Comparison of ENCODE assay signal across 22 mouse cellular contexts in the genomic region with DNA sequence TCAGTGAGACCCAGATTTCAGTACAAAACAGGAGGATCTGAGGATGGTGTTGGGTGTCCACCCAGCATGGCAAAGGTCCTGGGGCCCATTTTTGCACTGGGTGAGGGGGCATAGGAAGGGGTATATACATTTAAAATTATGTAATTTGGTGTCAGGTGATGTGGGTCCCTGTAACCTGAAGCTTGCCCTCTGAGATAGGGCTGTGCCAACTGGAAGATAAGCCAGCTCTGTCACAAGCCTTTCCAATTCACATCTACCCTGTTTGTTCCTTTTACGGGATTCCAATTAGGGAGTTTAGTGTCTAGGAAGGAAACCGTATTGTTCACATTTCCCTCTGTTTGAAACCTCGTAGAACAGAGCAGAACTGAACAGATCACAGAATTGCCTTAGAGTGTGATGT. TPM values are rescaled to one million over a fixed set of nuclear protein-coding genes. Genes with fewer than 3 reads are reported as not detected.
DNase-seq lines count a peak whose midpoint lies in the region; ATAC-seq and TF ChIP-seq lines count a peak whose summit lies in the region.
"Had no signal": no experiment of that assay in that cellular context is flagged by ENCODE, and none has a peak within 500 bp of the region (broad histone marks: within the 10 kb centered on the region; RNA-seq: fewer than 3 reads in every experiment).

No protein-coding gene starts in this region.

- peak overlapping the region; percentile 23; the same call in 1 of the 2 replicates for H3K27ac ChIP-seq in heart, embryonic 16.5 days (ENCODE audit: low read length)
- H3K27ac ChIP-seq in heart, embryonic 11.5 days (ENCODE audit: low read depth, low read length), result no peak overlapping the region
- peak overlapping the region; percentile 54; the same call in 1 of the 2 replicates for H3K27ac ChIP-seq in liver, embryonic 13.5 days
- H3K27ac ChIP-seq in liver, embryonic 12.5 days, result no peak overlapping the region; the same call in 1 of the 2 replicates
- no peak overlapping the region for H3K27ac ChIP-seq in MEL (ENCODE audit: control insufficient read depth, low read depth, low read length)
- peak overlapping the region; percentile 91 for H3K27ac ChIP-seq in brown adipose tissue, adult 24 weeks (replicated peaks; ENCODE audit: low read depth, low read length)
- H3K27ac ChIP-seq in thymus, adult 2 months (ENCODE audit: control insufficient read depth, insufficient read depth, low read length), result no peak overlapping the region
- H3K27ac ChIP-seq: embryonic facial prominence, embryonic 15.5 days; limb, embryonic 10.5 days; liver, embryonic 14.5 days; lung, embryonic 15.5 days; midbrain, embryonic 12.5 days had no signal

- TF ChIP-seq RAD21 in MEL (IDR thresholded peaks at IDR 0.05; ENCODE audit: low read depth, low read length), result no peak

- peaks cover 6% of the 10 kb centered on the region for H3K4me1 ChIP-seq in heart, embryonic 16.5 days (ENCODE audit: control insufficient read depth, insufficient read depth, low read length)
- no peaks in the 10 kb centered on the region for H3K4me1 ChIP-seq in heart, embryonic 11.5 days (ENCODE audit: control insufficient read depth, insufficient read depth, low read length)
- peaks cover 43% of the 10 kb centered on the region for H3K4me1 ChIP-seq in liver, embryonic 13.5 days (replicated peaks)
- peaks cover 33% of the 10 kb centered on the region for H3K4me1 ChIP-seq in liver, embryonic 12.5 days
- H3K4me1 ChIP-seq in MEL (ENCODE audit: control insufficient read depth in 1 of 2, insufficient read depth in 2 of 2, low read length in 2 of 2), result peaks cover 14 to 18% of the 10 kb centered on the region in 2 experiments
- peaks cover 28% of the 10 kb centered on the region for H3K4me1 ChIP-seq in brown adipose tissue, adult 24 weeks (ENCODE audit: control insufficient read depth, insufficient read depth, insufficient read length, low read length)
- peaks cover 7% of the 10 kb centered on the region; the same call in 1 of the 2 replicates for H3K4me1 ChIP-seq in thymus, adult 2 months (replicated peaks; ENCODE audit: control insufficient read depth, insufficient read depth, low read length)
- H3K4me1 ChIP-seq: midbrain, embryonic 12.5 days had no signal

- H3K79me2 ChIP-seq in MEL (ENCODE audit: control insufficient read depth, insufficient read depth, low read length, poor library complexity), result no peaks in the 10 kb centered on the region

- peaks cover 5% of the 10 kb centered on the region; the same call in 1 of the 2 replicates for H3K36me3 ChIP-seq in heart, embryonic 16.5 days (ENCODE audit: control insufficient read depth, insufficient read depth)
- H3K36me3 ChIP-seq in heart, embryonic 11.5 days (ENCODE audit: control insufficient read depth, insufficient read depth, low read length), result no peaks in the 10 kb centered on the region
- peaks cover 12% of the 10 kb centered on the region for H3K36me3 ChIP-seq in liver, embryonic 13.5 days
- H3K36me3 ChIP-seq in liver, embryonic 12.5 days, result peaks cover 28% of the 10 kb centered on the region
- peaks cover 11 to 14% of the 10 kb centered on the region in 2 experiments for H3K36me3 ChIP-seq in MEL (ENCODE audit: control insufficient read depth in 1 of 2, insufficient read depth in 2 of 2, low read length in 2 of 2)
- H3K36me3 ChIP-seq in thymus, adult 2 months (ENCODE audit: control insufficient read depth, insufficient read depth, low read length), result peaks cover 14% of the 10 kb centered on the region

- H3K9me3 ChIP-seq in heart, embryonic 16.5 days (replicated peaks; ENCODE audit: control insufficient read depth, low read length), result no peaks in the 10 kb centered on the region
- no peaks in the 10 kb centered on the region for H3K9me3 ChIP-seq in heart, embryonic 11.5 days (replicated peaks; ENCODE audit: control insufficient read depth, low read length)
- H3K9me3 ChIP-seq in liver, embryonic 13.5 days (replicated peaks), result no peaks in the 10 kb centered on the region
- no peaks in the 10 kb centered on the region for H3K9me3 ChIP-seq in liver, embryonic 12.5 days (replicated peaks)
- H3K9me3 ChIP-seq in MEL (replicated peaks; ENCODE audit: insufficient read depth, low read length), result no peaks in the 10 kb centered on the region
- H3K9me3 ChIP-seq: embryonic facial prominence, embryonic 15.5 days; limb, embryonic 10.5 days; lung, embryonic 15.5 days; midbrain, embryonic 12.5 days had no signal

- 64% methylated on average over 3 of the region's 3 CpGs for WGBS in heart, embryonic 16.5 days
- WGBS in heart, embryonic 11.5 days (ENCODE audit: insufficient replicate concordance), result 80% methylated on average over 3 of the region's 3 CpGs
- WGBS in liver, embryonic 13.5 days (ENCODE audit: insufficient replicate concordance), result 86% methylated on average over 3 of the region's 3 CpGs
- 87% methylated on average over 3 of the region's 3 CpGs for WGBS in liver, embryonic 12.5 days (ENCODE audit: insufficient replicate concordance)
- WGBS in thymus, adult 2 months, result 89% methylated on average over 3 of the region's 3 CpGs

- no peak for ATAC-seq in heart, embryonic 16.5 days (replicated peaks; ENCODE audit: extremely low read depth, insufficient read depth, low FRiP score)
- no peak for ATAC-seq in heart, embryonic 11.5 days (replicated peaks; ENCODE audit: insufficient number of reproducible peaks, low FRiP score, low TSS enrichment)
- no peak for ATAC-seq in liver, embryonic 13.5 days (ENCODE audit: low read depth)
- no peak for ATAC-seq in liver, embryonic 12.5 days
- ATAC-seq: forebrain, embryonic 14.5 days had no signal

- no peaks in the 10 kb centered on the region for H3K27me3 ChIP-seq in heart, embryonic 16.5 days (ENCODE audit: control insufficient read depth, insufficient read depth, low read length)
- no peaks in the 10 kb centered on the region for H3K27me3 ChIP-seq in heart, embryonic 11.5 days (ENCODE audit: control insufficient read depth, insufficient read depth, low read length)
- H3K27me3 ChIP-seq in liver, embryonic 13.5 days, result no peaks in the 10 kb centered on the region
- no peaks in the 10 kb centered on the region for H3K27me3 ChIP-seq in liver, embryonic 12.5 days (replicated peaks)
- H3K27me3 ChIP-seq in MEL (ENCODE audit: control insufficient read depth in 1 of 2, insufficient read depth in 2 of 2, low read length in 2 of 2), result no peaks in the 10 kb centered on the region
- no peaks in the 10 kb centered on the region for H3K27me3 ChIP-seq in thymus, adult 2 months (ENCODE audit: control insufficient read depth, insufficient read depth, low read length)
- H3K27me3 ChIP-seq: embryonic facial prominence, embryonic 15.5 days; lung, embryonic 15.5 days; midbrain, embryonic 12.5 days had no signal

- H3K4me2 ChIP-seq in heart, embryonic 16.5 days (ENCODE audit: low read depth, low read length), result no peak overlapping the region
- no peak overlapping the region for H3K4me2 ChIP-seq in heart, embryonic 11.5 days
- H3K4me2 ChIP-seq in liver, embryonic 13.5 days, result no peak overlapping the region
- H3K4me2 ChIP-seq in liver, embryonic 12.5 days, result no peak overlapping the region
- H3K4me2 ChIP-seq: embryonic facial prominence, embryonic 15.5 days; lung, embryonic 15.5 days; midbrain, embryonic 12.5 days had no signal

- DNase-seq in liver, embryonic 13.5 days, result no peak
- DNase-seq in MEL (ENCODE audit: low read depth, low spot score), result no peak
- no peak for DNase-seq in thymus, adult 2 months
- no peak for DNase-seq in thymus, postnatal 0 days (ENCODE audit: low spot score)
- DNase-seq: adrenal gland, postnatal 25 days; cerebellum, adult 9-10 months; kidney, adult 11 months; spleen, adult 18-20 months; thymus, postnatal 25 days had no signal

- TF ChIP-seq POLR2A in MEL (IDR thresholded peaks at IDR 0.05; ENCODE audit: control insufficient read depth in 1 of 2, insufficient read depth in 1 of 2, low read depth in 1 of 2, low read length in 2 of 2, poor library complexity in 1 of 2), result 0 out of 4 replicates have a peak, but pooled peaks of 1 of the 2 experiments have one; percentile 16
- no peak for TF ChIP-seq POLR2A in thymus, adult 2 months (IDR thresholded peaks at IDR 0.05; ENCODE audit: control insufficient read depth, extremely low read depth, insufficient read depth, low read length, poor library complexity)

- no peak overlapping the region for H3K4me3 ChIP-seq in heart, embryonic 16.5 days (ENCODE audit: low read length)
- H3K4me3 ChIP-seq in heart, embryonic 11.5 days (ENCODE audit: low read depth, low read length), result no peak overlapping the region
- no peak overlapping the region for H3K4me3 ChIP-seq in liver, embryonic 13.5 days (replicated peaks)
- no peak overlapping the region for H3K4me3 ChIP-seq in liver, embryonic 12.5 days
- no peak overlapping the region for H3K4me3 ChIP-seq in MEL (ENCODE audit: control insufficient read depth in 1 of 2, insufficient read depth in 1 of 2, low read depth in 2 of 2, low read length in 2 of 2)
- no peak overlapping the region for H3K4me3 ChIP-seq in brown adipose tissue, adult 24 weeks (ENCODE audit: insufficient read depth, low read depth, low read length)
- H3K4me3 ChIP-seq in thymus, adult 2 months (ENCODE audit: control insufficient read depth, insufficient read depth, low read length), result no peak overlapping the region
- H3K4me3 ChIP-seq: embryonic facial prominence, embryonic 15.5 days; limb, embryonic 10.5 days; lung, embryonic 15.5 days; midbrain, embryonic 12.5 days had no signal

- peak in 1 of 2 experiments; percentile 36; a peak in 1 of 4 replicates for TF ChIP-seq EP300 in MEL (IDR thresholded peaks at IDR 0.05; ENCODE audit: low read depth in 1 of 2, low read length in 2 of 2)

- no peak for TF ChIP-seq CTCF in MEL (IDR thresholded peaks at IDR 0.05 in 2 of 3, conservative IDR thresholded peaks at IDR 0.05 in 1 of 3; ENCODE audit: control insufficient read depth in 1 of 3, insufficient read depth in 1 of 3, low read depth in 2 of 3, low read length in 3 of 3, poor library complexity in 1 of 3, severe bottlenecking in 1 of 3)
- no peak for TF ChIP-seq CTCF in thymus, adult 2 months (IDR thresholded peaks at IDR 0.05; ENCODE audit: borderline replicate concordance, control insufficient read depth, extremely low read depth, insufficient read depth, low read length, poor library complexity)

- no peak overlapping the region for H3K9ac ChIP-seq in heart, embryonic 16.5 days (ENCODE audit: low read length)
- no peak overlapping the region for H3K9ac ChIP-seq in heart, embryonic 11.5 days (ENCODE audit: low read depth, low read length)
- no peak overlapping the region for H3K9ac ChIP-seq in liver, embryonic 13.5 days
- no peak overlapping the region for H3K9ac ChIP-seq in liver, embryonic 12.5 days
- no peak overlapping the region for H3K9ac ChIP-seq in MEL (ENCODE audit: control insufficient read depth, low read depth, low read length, poor library complexity, severe bottlenecking)
- H3K9ac ChIP-seq: embryonic facial prominence, embryonic 15.5 days; liver, embryonic 14.5 days; lung, embryonic 15.5 days; midbrain, embryonic 12.5 days had no signal

RNA-seq across cellular contexts. Expression of gene B130006D01Rik, which starts 49.9 kb away (rescaled TPM):
- polyA plus RNA-seq in heart, embryonic 16.5 days (2015; fragmentation: Nextera tagmentation; extraction: Ambion mirVana), result 0.69 and 0.98 TPM in 2 replicates
- polyA plus RNA-seq in heart, embryonic 11.5 days (2014; fragmentation: Nextera tagmentation; extraction: Ambion mirVana), result 0.70 and 1.1 TPM in 2 replicates
- 0.37 and 0.44 TPM in 2 replicates for polyA plus RNA-seq in liver, embryonic 13.5 days (2015; fragmentation: Nextera tagmentation; extraction: Ambion mirVana)
- 0.62 and 0.65 TPM in 2 replicates for polyA plus RNA-seq in liver, embryonic 12.5 days (2016; fragmentation: Nextera tagmentation; extraction: Ambion mirVana)
- 0.59 and 0.73 TPM in 2 replicates for total RNA-seq in MEL (2012; rRNA removed)
- under 1 TPM in 1 of 2 experiments, not detected in 1; 0.11 TPM for polyA plus RNA-seq in MEL (2012; ENCODE audit: insufficient read depth in 1 of 2, insufficient read length in 2 of 2, low read depth in 1 of 2, low replicate concordance in 2 of 2, missing spikeins in 1 of 2)
- polyA plus RNA-seq in brown adipose tissue, adult 24 weeks (2012; ENCODE audit: insufficient read depth, insufficient read length, missing spikeins), result not detected in 2 replicates
- 0.34 and 0.38 TPM in 2 replicates for polyA plus RNA-seq in thymus, adult 2 months (2012; rRNA removed)
- polyA plus RNA-seq in thymus, postnatal 0 days (2015; fragmentation: Nextera tagmentation; extraction: Ambion mirVana), result 0.36 and 1.0 TPM in 2 replicates

RNA-seq across cellular contexts. Expression of gene Phospho1, which starts 51.0 kb away (rescaled TPM):
- polyA plus RNA-seq in heart, embryonic 16.5 days (2015; fragmentation: Nextera tagmentation; extraction: Ambion mirVana), result 3.2 and 3.3 TPM in 2 replicates
- polyA plus RNA-seq in heart, embryonic 11.5 days (2014; fragmentation: Nextera tagmentation; extraction: Ambion mirVana), result 1.1 TPM in 1 of 2 replicates, not detected in the other
- polyA plus RNA-seq in liver, embryonic 13.5 days (2015; fragmentation: Nextera tagmentation; extraction: Ambion mirVana), result 5.2 and 6.2 TPM in 2 replicates
- polyA plus RNA-seq in liver, embryonic 12.5 days (2016; fragmentation: Nextera tagmentation; extraction: Ambion mirVana), result 2.7 and 3.4 TPM in 2 replicates
- total RNA-seq in MEL (2012; rRNA removed), result 15.4 and 17.7 TPM in 2 replicates
- 10 to 100 TPM in 1 of 2 experiments, not detected in 1; 76.0 TPM for polyA plus RNA-seq in MEL (2012; ENCODE audit: insufficient read depth in 1 of 2, insufficient read length in 2 of 2, low read depth in 1 of 2, low replicate concordance in 2 of 2, missing spikeins in 1 of 2)
- polyA plus RNA-seq in brown adipose tissue, adult 24 weeks (2012; ENCODE audit: insufficient read depth, insufficient read length, missing spikeins), result 316 and 541 TPM in 2 replicates
- 24.9 and 42.7 TPM in 2 replicates for polyA plus RNA-seq in thymus, adult 2 months (2012; rRNA removed)
- 0.36 and 0.46 TPM in 2 replicates for polyA plus RNA-seq in thymus, postnatal 0 days (2015; fragmentation: Nextera tagmentation; extraction: Ambion mirVana)
- polyA plus RNA-seq: forebrain, embryonic 14.5 days; hindbrain, embryonic 11.5 days; kidney, embryonic 16.5 days; limb, embryonic 10.5 days; midbrain, embryonic 12.5 days; neural tube, embryonic 11.5 days had no signal

Comparison
In these comparisons a context has a peak if more than half of its experiments do, and no peak if none do; other contexts are left out.
1. H3K27ac ChIP-seq: peak in heart, embryonic 16.5 days (single experiment), liver, embryonic 13.5 days (single experiment) and brown adipose tissue, adult 24 weeks (single experiment); none in heart, embryonic 11.5 days (single experiment), liver, embryonic 12.5 days (single experiment), MEL (single experiment) and thymus, adult 2 months (single experiment).